Mouse (Mus musculus) embryo, embryonic 9.5 days (tissue): ENCODE data around the gene Soga1.
A peak's percentile ranks its signal among the peaks of the same experiment; 100 is the strongest.

Experiments
- DNase-seq: peaks from one replicate; pipeline ENCODE4 v3.0.0-alpha.2; 2017; ENCODE audit errors: extremely low spot score

The Soga1 gene

DNA sequence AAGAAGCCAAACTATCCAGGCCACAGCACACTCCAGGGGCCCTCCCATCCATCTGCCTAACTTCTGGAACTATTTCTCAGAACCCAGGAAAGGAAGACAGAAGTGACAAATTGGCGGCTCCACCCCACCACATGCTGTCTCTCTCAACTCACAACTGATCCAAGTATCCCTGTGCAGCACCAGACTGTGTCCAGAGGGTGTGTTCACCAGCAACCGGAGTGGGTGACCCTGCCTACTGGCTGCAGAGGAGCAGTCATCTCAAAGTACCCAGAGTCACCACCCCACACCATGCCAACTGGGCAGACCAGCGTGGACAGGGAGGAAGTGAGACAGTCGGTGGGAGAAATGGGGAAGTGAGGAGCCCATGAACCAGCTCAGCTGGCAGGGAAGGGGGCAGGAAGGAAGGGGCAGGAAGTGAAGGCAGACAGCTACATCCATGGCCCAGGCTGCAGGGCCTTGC is 15.8 kb downstream of the Soga1 start:
- no peak for DNase-seq

- DNase-seq = no peak
Observed at GRCm38 (mm10) chr2:157060557-157061305, 18.3 kb downstream of the Soga1 start.

DNA sequence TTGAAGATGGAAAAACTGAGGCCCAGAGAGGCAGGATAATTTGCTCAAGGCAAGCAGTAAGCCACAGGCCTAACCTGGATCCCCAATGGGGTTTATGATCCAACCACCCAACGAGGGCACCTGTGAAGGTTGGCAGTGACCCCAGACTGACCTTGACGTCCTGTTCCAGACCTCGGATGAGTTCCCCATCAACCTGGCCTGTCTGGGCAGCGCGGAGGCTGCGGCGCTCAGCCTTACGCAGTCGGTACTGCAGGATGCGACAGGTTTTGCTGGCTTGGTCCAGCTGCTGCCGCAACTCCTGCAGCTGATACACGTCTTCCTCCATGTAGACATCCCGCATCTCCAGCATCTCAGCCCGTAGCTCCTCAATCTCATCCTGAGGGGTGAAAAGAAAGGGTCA is 19.0 kb downstream of the Soga1 start:
- DNase-seq = no peak

GRCm38 (mm10) chr2:157059166-157059565 is 19.9 kb downstream of the Soga1 start:
- no peak for DNase-seq

GRCm38 (mm10) chr2:157058342-157058998 is 20.6 kb downstream of the Soga1 start:
- DNase-seq = peak; percentile 88

DNA sequence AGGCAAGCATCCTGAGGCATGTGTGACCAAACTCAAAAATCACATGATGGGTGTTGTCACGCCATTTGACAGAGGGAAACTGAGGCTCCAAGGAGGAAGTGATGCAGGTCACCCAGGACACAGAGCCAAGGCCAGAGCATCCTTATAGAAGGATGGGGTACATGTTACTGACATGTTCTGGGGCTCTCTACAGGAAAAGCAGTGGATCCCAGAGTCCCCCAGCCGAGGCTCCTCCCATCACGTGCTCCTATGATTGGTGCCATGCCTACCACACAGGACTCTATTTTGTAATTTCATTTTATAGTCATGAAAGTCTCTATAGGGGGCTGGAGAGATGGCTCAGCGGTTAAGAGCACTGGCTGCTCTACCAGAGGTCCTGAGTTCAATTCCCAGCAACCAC is 21.3 kb downstream of the Soga1 start:
- no peak for DNase-seq

DNA sequence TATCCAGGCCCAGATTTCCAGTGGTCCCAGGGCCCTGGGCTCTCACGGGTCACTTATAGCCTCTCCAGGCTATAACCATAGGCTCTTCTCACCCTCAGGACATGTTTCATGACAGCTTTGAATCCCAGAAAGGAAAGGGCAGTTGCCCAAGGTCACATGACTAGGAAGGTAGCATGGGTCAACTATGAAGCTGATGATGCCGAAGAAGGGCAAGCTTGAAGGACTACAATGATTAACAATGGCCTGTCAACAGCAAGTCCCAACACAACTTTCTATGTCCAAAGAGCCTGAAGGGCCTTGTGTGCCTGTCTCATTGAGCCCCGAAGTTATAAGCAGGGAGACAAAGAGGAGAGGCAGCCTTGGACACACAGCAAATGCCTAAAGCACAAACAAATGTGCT is 21.9 kb downstream of the Soga1 start:
- no peak for DNase-seq

DNA sequence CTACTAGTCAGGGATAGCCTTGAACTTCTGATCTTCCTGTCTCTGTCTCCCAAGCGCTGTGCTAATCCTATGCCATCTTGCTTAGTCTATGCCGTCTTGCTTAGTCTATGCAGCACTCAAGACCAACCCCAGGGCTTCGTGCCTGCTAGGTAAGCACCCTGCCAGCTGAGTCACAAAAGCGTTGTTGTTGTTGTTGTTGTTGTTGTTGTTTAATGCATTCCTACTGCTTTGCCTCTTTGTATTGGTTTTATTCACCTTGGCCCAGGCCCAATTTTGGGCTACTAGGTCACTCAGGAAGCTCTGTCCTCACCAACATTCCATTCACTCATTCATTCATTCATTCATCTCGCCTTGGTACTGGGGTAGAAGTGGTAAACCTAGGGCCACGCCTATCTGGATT is 23.3 kb downstream of the Soga1 start:
- DNase-seq = no peak

DNA sequence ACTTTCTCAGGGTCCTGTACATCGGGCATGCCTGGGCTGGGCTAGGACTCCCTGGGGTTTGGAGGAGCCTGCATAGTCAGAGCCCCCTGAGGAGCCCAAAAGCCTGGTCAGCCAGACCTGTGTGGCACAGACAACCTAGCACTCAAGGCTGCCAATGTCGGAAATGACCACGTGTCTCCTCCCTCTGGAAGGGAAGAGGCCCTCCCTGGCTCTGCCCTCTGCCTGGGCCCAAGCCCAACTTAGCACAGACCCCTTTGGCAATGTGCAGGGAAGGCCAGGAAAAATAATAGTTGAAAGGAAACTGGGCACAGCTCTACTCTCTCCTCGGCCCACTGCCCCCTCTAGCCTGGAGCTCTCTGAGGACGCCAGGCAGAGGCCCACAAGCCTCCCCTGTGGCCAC is 24.2 kb downstream of the Soga1 start:
- no peak for DNase-seq

DNA sequence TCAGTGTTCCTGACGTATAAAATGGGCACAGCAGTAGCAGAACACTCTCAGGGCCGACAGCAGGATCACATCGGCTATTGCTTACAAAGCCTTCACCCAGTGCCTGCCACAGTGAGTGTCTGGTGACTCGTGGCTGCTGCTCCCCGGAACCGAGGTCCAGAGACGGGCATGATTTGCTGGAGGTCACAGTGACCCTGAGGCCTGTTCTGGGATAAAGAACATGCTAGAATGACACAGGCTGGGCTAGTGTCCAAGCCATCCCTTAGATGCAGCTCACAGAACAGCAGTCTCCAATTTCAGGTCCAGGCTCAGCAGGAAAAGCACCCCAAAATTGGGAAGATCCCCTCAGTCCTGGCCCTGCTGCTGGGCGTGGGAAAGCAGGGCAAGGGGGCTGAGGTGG is 24.8 kb downstream of the Soga1 start:
- no peak for DNase-seq

GRCm38 (mm10) chr2:157053787-157054186 is 25.3 kb downstream of the Soga1 start:
- DNase-seq = no peak

DNA sequence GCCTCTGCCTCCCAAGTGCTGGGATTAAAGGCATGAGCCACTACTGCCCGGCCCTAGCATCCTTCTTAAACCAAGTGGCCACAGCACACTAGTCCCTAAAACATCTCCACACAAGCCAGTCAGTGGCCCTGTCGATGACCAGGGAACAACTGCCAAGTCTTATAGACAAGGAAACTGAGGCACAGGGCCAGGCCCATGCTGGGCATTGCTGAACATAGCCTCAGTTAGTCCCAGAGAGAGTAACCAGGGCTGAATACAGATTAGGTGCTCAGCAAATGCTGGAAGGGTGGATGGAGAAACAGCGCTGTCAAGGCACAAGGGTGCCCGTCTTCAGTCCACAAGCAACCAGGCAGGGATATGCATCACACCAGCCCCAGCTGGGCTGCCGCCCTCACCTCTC is 25.9 kb downstream of the Soga1 start:
- no peak for DNase-seq

DNA sequence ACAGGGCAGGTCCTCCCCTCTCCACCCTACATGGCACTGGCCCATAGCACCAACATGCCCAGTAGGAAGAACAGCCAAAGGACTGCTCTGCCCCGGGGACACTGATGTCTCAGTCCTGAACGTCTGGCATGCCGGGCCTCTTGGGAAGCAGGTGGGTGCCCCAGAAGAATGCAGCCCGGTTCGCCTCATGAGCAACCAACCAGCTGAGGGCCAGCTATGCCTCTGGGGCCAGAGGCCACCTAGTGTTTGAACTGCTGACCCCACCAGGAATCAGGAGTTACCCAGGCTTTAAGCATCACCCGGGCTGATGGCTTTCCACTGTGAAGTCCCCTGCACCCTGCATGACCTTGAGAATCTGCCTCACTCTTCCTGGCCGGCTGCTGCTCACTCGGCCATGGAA is 26.6 kb downstream of the Soga1 start:
- DNase-seq = no peak

DNA sequence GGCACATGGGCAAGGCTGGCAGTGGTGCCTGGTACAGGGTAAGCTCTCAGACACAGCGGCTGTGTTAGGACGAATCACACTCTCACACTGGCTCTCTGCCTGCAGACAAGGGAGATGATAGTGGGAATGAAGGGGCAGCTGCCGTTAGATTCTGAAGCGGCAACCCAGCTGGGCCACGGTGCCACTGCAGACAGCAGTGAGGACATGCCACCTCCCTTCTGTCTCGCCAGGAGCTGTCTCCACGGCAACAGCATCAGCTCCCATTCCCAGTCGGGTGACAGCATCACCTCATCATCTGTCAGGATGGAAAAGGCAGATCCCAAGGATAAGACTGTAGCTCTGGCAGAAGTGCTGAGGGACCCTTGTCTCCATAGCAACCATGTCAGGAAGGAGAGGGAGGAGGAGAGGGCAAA is 29.2 kb downstream of the Soga1 start:
- no peak for DNase-seq

- DNase-seq = no peak
Observed at GRCm38 (mm10) chr2:157048395-157049181, 30.5 kb downstream of the Soga1 start.

DNA sequence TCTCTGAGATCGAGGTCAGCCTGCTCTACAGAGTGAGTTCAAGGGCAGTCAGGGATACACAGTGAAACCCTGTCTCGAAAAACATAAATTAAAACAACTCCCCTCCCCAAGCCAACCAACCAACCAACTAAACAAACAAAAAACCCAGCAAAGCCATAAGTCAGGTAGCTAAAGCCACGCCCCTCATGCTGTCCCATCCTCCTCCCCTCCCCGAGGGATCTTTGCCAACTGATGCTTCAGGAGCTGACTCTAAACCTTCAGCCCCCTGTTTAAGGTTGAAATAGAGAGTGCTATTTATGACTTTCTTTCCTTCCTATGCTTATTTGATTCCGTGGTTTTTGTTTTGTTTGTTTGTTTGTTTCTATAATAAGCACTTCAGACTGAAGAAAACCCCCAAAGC is 32.1 kb downstream of the Soga1 start:
- no peak for DNase-seq

GRCm38 (mm10) chr2:157045932-157046331 is 33.1 kb downstream of the Soga1 start:
- no peak for DNase-seq

DNA sequence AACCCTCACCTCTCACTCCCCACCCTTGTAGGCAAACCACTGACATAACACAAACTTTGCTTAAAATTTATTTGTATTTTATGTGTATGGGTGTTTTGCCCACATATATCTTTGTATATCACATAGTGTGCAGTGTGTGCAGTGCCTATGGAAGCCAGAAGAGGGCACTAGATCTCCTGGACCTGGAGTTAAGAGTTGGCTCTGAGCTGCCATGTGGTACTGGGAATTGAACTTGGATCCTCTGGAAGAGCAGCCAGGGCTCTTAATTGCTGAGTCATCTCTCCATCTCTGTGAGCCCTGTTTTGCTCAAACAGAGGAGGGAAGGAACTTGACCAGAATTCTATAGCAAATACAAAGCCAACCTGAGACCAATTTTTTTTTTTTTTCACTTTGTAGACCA is 35.1 kb downstream of the Soga1 start:
- no peak for DNase-seq

DNA sequence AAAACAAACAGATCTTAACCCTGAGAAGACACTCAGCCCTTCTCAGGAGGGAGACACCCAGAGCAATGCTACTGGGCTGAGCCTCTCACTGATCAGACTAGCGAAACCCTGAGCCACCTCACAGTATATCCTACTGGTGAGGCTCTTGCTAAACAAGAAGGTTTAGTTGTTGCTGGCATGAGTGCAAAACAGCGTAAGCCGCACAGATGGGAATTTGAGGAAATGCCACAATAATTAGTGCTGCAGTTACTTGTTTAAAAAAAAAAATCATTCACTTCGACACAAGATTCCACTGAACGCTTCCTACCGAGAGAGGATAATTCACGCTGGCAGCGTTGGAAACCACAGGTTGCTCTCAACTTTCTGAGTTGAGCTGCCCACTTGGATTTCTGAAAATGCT is 35.5 kb downstream of the Soga1 start:
- no peak for DNase-seq

DNA sequence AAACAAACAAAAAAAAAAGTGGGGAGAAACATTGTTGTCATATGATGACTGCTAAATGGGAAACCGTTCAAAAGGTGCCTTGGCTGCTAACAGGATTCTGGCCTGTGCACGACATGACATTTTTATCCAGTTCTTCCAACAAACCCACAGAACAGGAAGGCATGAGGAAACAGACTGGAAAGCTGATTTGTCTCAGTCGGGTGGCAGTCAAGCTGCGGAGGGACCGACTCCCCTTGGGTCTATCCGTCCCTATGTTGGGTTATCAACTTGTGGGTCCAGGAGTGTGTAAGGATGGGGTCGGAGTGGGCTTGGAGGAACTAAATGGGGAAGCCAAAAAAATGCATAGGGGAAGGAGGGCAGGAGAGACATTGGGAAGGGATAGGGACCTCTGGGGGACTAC is 37.6 kb downstream of the Soga1 start:
- DNase-seq = no peak

GRCm38 (mm10) chr2:157040649-157041046 is 38.4 kb downstream of the Soga1 start:
- DNase-seq = no peak

DNA sequence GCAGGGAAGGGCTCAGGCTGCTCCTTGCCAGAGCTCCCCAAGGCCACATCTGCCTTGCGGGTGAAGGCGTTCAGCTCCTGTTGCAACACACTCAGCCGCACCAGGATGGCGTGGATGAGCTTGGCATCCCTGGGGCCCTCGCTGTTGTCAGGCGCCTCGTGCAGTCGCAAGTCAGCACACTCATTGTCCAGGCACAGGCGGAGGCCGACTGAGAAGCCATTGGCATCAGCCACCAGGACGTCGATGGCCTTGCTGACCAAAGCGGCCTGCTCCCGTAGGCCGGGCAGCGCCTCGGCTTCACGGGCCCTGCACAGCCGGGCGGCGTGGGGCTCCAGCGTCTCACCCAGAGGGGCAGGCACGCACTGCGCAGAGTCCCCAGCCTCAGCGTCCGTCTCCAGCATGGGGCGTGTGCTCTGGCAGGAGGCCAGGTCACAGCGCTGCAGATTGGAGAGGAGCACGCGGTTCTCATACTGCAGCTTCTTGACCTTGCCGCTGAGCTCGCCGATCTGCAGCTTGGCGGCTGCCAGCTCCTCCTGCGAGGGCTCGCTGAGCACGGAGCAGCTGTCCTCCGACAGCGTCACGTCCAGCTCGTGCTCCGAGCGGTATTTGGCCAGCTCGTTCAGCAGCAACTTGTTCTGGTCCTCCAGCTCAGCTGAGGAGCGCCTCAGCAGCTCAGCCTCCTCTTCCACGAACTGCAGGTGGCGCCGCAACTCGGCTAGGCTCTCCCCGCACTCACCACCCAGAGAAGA is 39.0 kb downstream of the Soga1 start:
- no peak for DNase-seq
